Mouse (Mus musculus) embryonic facial prominence, embryonic 14.5 days (tissue): ENCODE results near the gene Myl6. TPM values are rescaled to one million over a fixed set of nuclear protein-coding genes. Genes with fewer than 3 reads are reported as not detected.

Experiments used
- ATAC-seq: fragments of 200-750 bp; cut with Nextera tagmentation; 2 replicates; pipeline ENCODE4 v1.8.0; 2017; ENCODE audit warnings: low read depth, moderate number of reproducible peaks, moderate TSS enrichment
- DNase-seq: peaks from one replicate; pipeline ENCODE4 v3.0.0-alpha.2; 2015; ENCODE audit warnings: low spot score
- H3K27ac ChIP-seq: fragments of 300-500 bp; sonication (generic); replicated peaks from 2 replicates; pipeline ENCODE4 v1.5.1; 2014; ENCODE audit warnings: low read depth, mild to moderate bottlenecking, low read length, moderate library complexity
- H3K27me3 ChIP-seq: fragments of 300-500 bp; sonication (generic); replicated peaks from 2 replicates; pipeline ENCODE4 v1.6.1; 2014; ENCODE audit warnings: low read length; ENCODE audit not compliant: control insufficient read depth, insufficient read depth
- H3K36me3 ChIP-seq: fragments of 300-500 bp; sonication (generic); 2 replicates; pipeline ENCODE4 v1.6.1; 2014; ENCODE audit warnings: low read length, mixed read lengths; ENCODE audit not compliant: control insufficient read depth, insufficient read depth
- H3K4me1 ChIP-seq: fragments of 300-500 bp; sonication (generic); 2 replicates; pipeline ENCODE4 v1.6.1; 2014; ENCODE audit warnings: antibody characterized with exemption, low read length; ENCODE audit not compliant: control insufficient read depth, insufficient read depth
- H3K4me2 ChIP-seq: fragments of 300-500 bp; sonication (generic); 2 replicates; pipeline ENCODE4 v1.6.1; 2014; ENCODE audit warnings: low read depth, mild to moderate bottlenecking, low read length, moderate library complexity, mixed read lengths
- H3K4me3 ChIP-seq: fragments of 300-500 bp; sonication (generic); 2 replicates; pipeline ENCODE4 v1.5.1; 2014; ENCODE audit warnings: low read depth, mild to moderate bottlenecking, low read length
- H3K9ac ChIP-seq: fragments of 300-500 bp; sonication (generic); 2 replicates; pipeline ENCODE4 v1.6.1; 2014; ENCODE audit warnings: low read depth, mild to moderate bottlenecking, low read length, moderate library complexity, mixed read lengths
- H3K9me3 ChIP-seq: fragments of 300-500 bp; sonication (generic); 2 replicates; pipeline ENCODE4 v1.6.1; 2016; ENCODE audit warnings: low read length; ENCODE audit not compliant: control insufficient read depth
- WGBS: fragments of 180-500 bp; shearing (Covaris S2); extraction: QIAGEN DNeasy Blood & Tissue Kit; methylation state at CpG from one replicate; pipeline ENCODE4 v1.1.7; 2014; 5-methylcytosine and 5-hydroxymethylcytosine counted together
- microRNA-seq: library from miRNA; unstranded; fragments of <30 nt; microRNA quantifications from one replicate; pipeline ENCODE4, GENCODE M21; 2016; ENCODE audit warnings: borderline number of aligned reads
- polyA plus RNA-seq: library from polyadenylated mRNA; unstranded; fragments of >200 nt; fragmentation: Nextera tagmentation; extraction: Ambion mirVana; gene quantifications from 2 replicates; pipeline ENCODE4 v1.2.1, GENCODE M21; 2014

Gene Myl6
- polyA plus RNA-seq, 1 experiment from 2014 or later = 1,174 TPM

GRCm38 (mm10) chr10:128444354-128444753, 49.6 kb downstream of the Myl6 start:
- 61% methylated on average over 6 of the region's 6 CpGs for WGBS

GRCm38 (mm10) chr10:128442718-128443117, 51.2 kb downstream of the Myl6 start:
- ATAC-seq (no peak), DNase-seq (peak; percentile 50)
- no peaks in the 10 kb centered on the region for H3K27me3 ChIP-seq
- no peak overlapping the region for H3K4me3 ChIP-seq
- 75% methylated on average over 1 of the region's 1 CpGs for WGBS
- peaks cover 45% of the 10 kb centered on the region for H3K36me3 ChIP-seq
- H3K4me2 ChIP-seq = no peak overlapping the region
- H3K4me1 ChIP-seq = no peaks in the 10 kb centered on the region
- H3K9me3 ChIP-seq = no peaks in the 10 kb centered on the region
- no peak overlapping the region for H3K9ac ChIP-seq
- no peak overlapping the region for H3K27ac ChIP-seq

More at GRCm38 (mm10) chr10:128444354-128444753, 49.6 kb downstream of the Myl6 start:
- Histone ChIP-seq H3K9me3 (no peaks in the 10 kb centered on the region), H3K4me3 (no peak overlapping the region), H3K9ac (no peak overlapping the region), H3K27ac (no peak overlapping the region), H3K27me3 (no peaks in the 10 kb centered on the region), H3K4me1 (no peaks in the 10 kb centered on the region), H3K4me2 (no peak overlapping the region), H3K36me3 (peaks cover 29% of the 10 kb centered on the region)
- no peak for ATAC-seq
- DNase-seq = no peak

- DNase-seq (no peak), ATAC-seq (no peak)
- Histone ChIP-seq H3K27ac (no peak overlapping the region), H3K36me3 (peaks cover 57% of the 10 kb centered on the region), H3K9me3 (no peaks in the 10 kb centered on the region), H3K4me3 (no peak overlapping the region), H3K27me3 (no peaks in the 10 kb centered on the region), H3K4me1 (no peaks in the 10 kb centered on the region), H3K4me2 (no peak overlapping the region), H3K9ac (no peak overlapping the region)
- 86% methylated on average over 10 of the region's 10 CpGs for WGBS
Measured at GRCm38 (mm10) chr10:128441324-128442119, 52.4 kb downstream of the Myl6 start.

Small RNAs within 50 kb of the gene (microRNA-seq; reads per million reads assigned to microRNA genes)
- gene Mir6916 = not detected
- gene Mir8105 = 0.66 reads per million

Other genes with a start within 250 kb of the Myl6 start
- 0.24 and 0.30 TPM in 2 replicates for gene Apon, start 240.0 kb downstream of the Myl6 start, polyA plus RNA-seq
- not detected in 2 replicates for gene Apof, start 225.5 kb downstream of the Myl6 start, polyA plus RNA-seq
- gene Stat2, start 223.6 kb downstream of the Myl6 start, polyA plus RNA-seq = 13.4 and 13.5 TPM in 2 replicates
- gene Il23a, start 195.4 kb downstream of the Myl6 start, polyA plus RNA-seq = 0.20 and 0.29 TPM in 2 replicates
- gene Pan2, start 190.8 kb downstream of the Myl6 start, polyA plus RNA-seq = 23.6 and 23.8 TPM in 2 replicates
- gene Cnpy2, start 171.7 kb downstream of the Myl6 start, polyA plus RNA-seq = 350 and 364 TPM in 2 replicates
- gene Cs, start 156.4 kb downstream of the Myl6 start, polyA plus RNA-seq = 199 and 201 TPM in 2 replicates
- 15.6 and 16.8 TPM in 2 replicates for gene Coq10a, start 125.1 kb downstream of the Myl6 start, polyA plus RNA-seq
- gene Ankrd52, start 117.0 kb downstream of the Myl6 start, polyA plus RNA-seq = 11.9 and 12.7 TPM in 2 replicates
- gene Slc39a5, start 92.9 kb downstream of the Myl6 start, polyA plus RNA-seq = 0.11 and 0.13 TPM in 2 replicates
- 61.9 and 63.3 TPM in 2 replicates for gene Nabp2, start 82.7 kb downstream of the Myl6 start, polyA plus RNA-seq
- gene Rnf41, start 82.5 kb downstream of the Myl6 start, polyA plus RNA-seq = 35.2 and 36.1 TPM in 2 replicates
- 84.1 and 91.4 TPM in 2 replicates for gene Smarcc2, start 34.9 kb downstream of the Myl6 start, polyA plus RNA-seq
- 5.6 and 6.8 TPM in 2 replicates for gene Myl6b, start 4.5 kb upstream of the Myl6 start, polyA plus RNA-seq
- 44.2 and 46.8 TPM in 2 replicates for gene Esyt1, start 31.7 kb upstream of the Myl6 start, polyA plus RNA-seq
- 11.4 and 12.5 TPM in 2 replicates for gene Zc3h10, start 53.6 kb upstream of the Myl6 start, polyA plus RNA-seq
- 4,564 and 5,119 TPM in 2 replicates for gene Rpl41, start 55.2 kb upstream of the Myl6 start, polyA plus RNA-seq
- 187 and 202 TPM in 2 replicates for gene Pa2g4, start 71.8 kb upstream of the Myl6 start, polyA plus RNA-seq
- gene Erbb3, start 95.5 kb upstream of the Myl6 start, polyA plus RNA-seq = 22.5 and 22.7 TPM in 2 replicates
- 1,114 and 1,162 TPM in 2 replicates for gene Rps26, start 132.6 kb upstream of the Myl6 start, polyA plus RNA-seq
- gene Ikzf4, start 151.8 kb upstream of the Myl6 start, polyA plus RNA-seq = 2.2 and 4.0 TPM in 2 replicates
- gene Suox, start 179.9 kb upstream of the Myl6 start, polyA plus RNA-seq = 11.1 and 14.4 TPM in 2 replicates
- 74.7 and 75.4 TPM in 2 replicates for gene Rab5b, start 202.1 kb upstream of the Myl6 start, polyA plus RNA-seq
- 14.0 and 14.6 TPM in 2 replicates for gene Pmel, start 210.1 kb upstream of the Myl6 start, polyA plus RNA-seq
- gene Cdk2, start 210.9 kb upstream of the Myl6 start, polyA plus RNA-seq = 99.2 and 105 TPM in 2 replicates